Mouse (Mus musculus): Measurements from ENCODE around the gene Slc9a1. TPM values are rescaled to one million over a fixed set of nuclear protein-coding genes. Genes with fewer than 3 reads are reported as not detected.

Slc9a1 gene
- total and polyA plus RNA-seq, 3 experiments: 3.1 to 14.0 TPM; not detected in 1

- TF ChIP-seq RCOR1 (IDR thresholded peaks at IDR 0.05; ENCODE audit: low read depth, low read length): peak; percentile 70
- 0 out of 2 replicates have a peak, but pooled peaks have one; percentile 42 for TF ChIP-seq BHLHE40 (IDR thresholded peaks at IDR 0.05; ENCODE audit: borderline replicate concordance, low read depth, low read length)
- TF ChIP-seq POLR2A (IDR thresholded peaks at IDR 0.05; ENCODE audit: control insufficient read depth in 1 of 2, insufficient read depth in 1 of 2, low read depth in 1 of 2, low read length in 2 of 2, poor library complexity in 1 of 2): no peak
Measured at GRCm38 (mm10) chr4:133337833-133338520, 31.5 kb upstream of the Slc9a1 start (continued).

DNA sequence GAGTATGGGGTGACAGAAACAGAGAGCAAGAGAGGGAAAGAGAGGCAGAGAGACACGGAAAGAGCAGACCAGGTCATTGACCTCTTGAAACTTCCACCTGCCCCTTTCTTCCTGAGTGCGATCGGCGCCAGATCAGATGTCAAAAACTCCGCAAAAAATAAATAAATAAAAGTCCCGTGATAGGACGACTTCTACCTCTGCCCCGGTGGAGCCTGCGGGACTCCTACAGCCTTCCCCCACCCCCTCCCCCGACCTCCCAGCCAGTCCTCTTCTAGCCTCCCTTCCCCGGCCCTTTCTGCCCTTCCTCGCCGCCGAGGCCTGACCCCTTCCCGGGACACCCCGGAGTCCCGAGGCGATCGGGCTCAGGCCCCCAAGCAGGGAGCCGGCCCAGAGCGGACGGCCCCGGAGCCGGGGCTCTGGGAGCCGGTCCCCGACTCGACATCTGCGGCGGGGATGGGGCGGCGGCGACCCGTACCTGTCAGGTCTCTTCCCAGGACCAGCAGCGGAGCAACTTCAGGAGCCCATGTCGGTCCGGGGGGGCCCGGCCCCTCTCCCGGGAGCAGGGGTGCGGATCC lies 30.9 kb upstream of the Slc9a1 start:
- peak; percentile 44 for DNase-seq (ENCODE audit: low read depth, low spot score)
- Histone ChIP-seq H3K27ac (ENCODE audit: control insufficient read depth, low read depth, low read length) (peak overlapping the region; percentile 63), H3K9ac (ENCODE audit: control insufficient read depth, low read depth, low read length, poor library complexity, severe bottlenecking) (peak overlapping the region; percentile 94), H3K4me1 (ENCODE audit: control insufficient read depth in 1 of 2, insufficient read depth in 2 of 2, low read length in 2 of 2) (peaks cover 0 to 12% of the 10 kb centered on the region in 2 experiments; a peak in 2 of 4 replicates), H3K36me3 (ENCODE audit: control insufficient read depth in 1 of 2, insufficient read depth in 2 of 2, low read length in 2 of 2) (peaks cover 0 to 6% of the 10 kb centered on the region in 2 experiments; a peak in 2 of 4 replicates), H3K27me3 (ENCODE audit: control insufficient read depth in 1 of 2, insufficient read depth in 2 of 2, low read length in 2 of 2) (no peaks in the 10 kb centered on the region), H3K79me2 (ENCODE audit: control insufficient read depth, insufficient read depth, low read length, poor library complexity) (peaks cover 6% of the 10 kb centered on the region), H3K4me3 (ENCODE audit: control insufficient read depth in 1 of 2, insufficient read depth in 1 of 2, low read depth in 2 of 2, low read length in 2 of 2) (peak overlapping the region; percentile 83 to 93), H3K9me3 (replicated peaks; ENCODE audit: insufficient read depth, low read length) (no peaks in the 10 kb centered on the region)
- peak; percentile 15; the same call in 1 of the 2 replicates for TF ChIP-seq MXI1 (IDR thresholded peaks at IDR 0.05; ENCODE audit: low read depth, low read length)
- TF ChIP-seq KAT2A (conservative IDR thresholded peaks at IDR 0.05; ENCODE audit: low read depth, low read length): no peak
- TF ChIP-seq NELFE (IDR thresholded peaks at IDR 0.05; ENCODE audit: low read depth, low read length): 0 out of 2 replicates have a peak, but pooled peaks have one; percentile 11
- 0 out of 2 replicates have a peak, but pooled peaks have one; percentile 20 for TF ChIP-seq SIN3A (IDR thresholded peaks at IDR 0.05; ENCODE audit: low read length)
- TF ChIP-seq MAZ (IDR thresholded peaks at IDR 0.05; ENCODE audit: low read depth, low read length): 0 out of 2 replicates have a peak, but pooled peaks have one; percentile 22

- peaks cover 4% of the 10 kb centered on the region for H3K79me2 ChIP-seq (ENCODE audit: control insufficient read depth, insufficient read depth, low read length, poor library complexity)
- no peaks in the 10 kb centered on the region for H3K9me3 ChIP-seq (replicated peaks; ENCODE audit: insufficient read depth, low read length)
- peak; percentile 95 for DNase-seq (ENCODE audit: low read depth, low spot score)
- peaks cover 0 to 12% of the 10 kb centered on the region in 2 experiments; a peak in 2 of 4 replicates for H3K4me1 ChIP-seq (ENCODE audit: control insufficient read depth in 1 of 2, insufficient read depth in 2 of 2, low read length in 2 of 2)
- peak overlapping the region; percentile 83 to 93 for H3K4me3 ChIP-seq (ENCODE audit: control insufficient read depth in 1 of 2, insufficient read depth in 1 of 2, low read depth in 2 of 2, low read length in 2 of 2)
- no peaks in the 10 kb centered on the region for H3K27me3 ChIP-seq (ENCODE audit: control insufficient read depth in 1 of 2, insufficient read depth in 2 of 2, low read length in 2 of 2)
- H3K36me3 ChIP-seq (ENCODE audit: control insufficient read depth in 1 of 2, insufficient read depth in 2 of 2, low read length in 2 of 2): peaks cover 0 to 6% of the 10 kb centered on the region in 2 experiments; a peak in 2 of 4 replicates
- H3K9ac ChIP-seq (ENCODE audit: control insufficient read depth, low read depth, low read length, poor library complexity, severe bottlenecking): peak overlapping the region; percentile 94
- H3K27ac ChIP-seq (ENCODE audit: control insufficient read depth, low read depth, low read length): peak overlapping the region; percentile 47; the same call in 1 of the 2 replicates
- TF ChIP-seq POLR2A (IDR thresholded peaks at IDR 0.05; ENCODE audit: control insufficient read depth in 1 of 2, insufficient read depth in 1 of 2, low read depth in 1 of 2, low read length in 2 of 2, poor library complexity in 1 of 2) (peak; percentile 53 to 61; a peak in 1 of 4 replicates), MXI1 (IDR thresholded peaks at IDR 0.05; ENCODE audit: low read depth, low read length) (peak; percentile 83), MAX (IDR thresholded peaks at IDR 0.05; ENCODE audit: low read length) (no peak), ZMIZ1 (IDR thresholded peaks at IDR 0.05; ENCODE audit: low read depth, low read length) (no peak), NELFE (IDR thresholded peaks at IDR 0.05; ENCODE audit: low read depth, low read length) (no peak), E2F4 (IDR thresholded peaks at IDR 0.05; ENCODE audit: borderline replicate concordance, low read depth, low read length) (no peak), TAL1 (IDR thresholded peaks at IDR 0.05; ENCODE audit: low read length) (peak; percentile 9; the same call in 1 of the 2 replicates), NRF1 (IDR thresholded peaks at IDR 0.05; ENCODE audit: insufficient read depth, low read depth, low read length, poor library complexity, severe bottlenecking) (peak; percentile 90), RAD21 (IDR thresholded peaks at IDR 0.05; ENCODE audit: low read depth, low read length) (no peak), CTCF (IDR thresholded peaks at IDR 0.05 in 2 of 3, conservative IDR thresholded peaks at IDR 0.05 in 1 of 3; ENCODE audit: control insufficient read depth in 1 of 3, insufficient read depth in 1 of 3, low read depth in 2 of 3, low read length in 3 of 3, poor library complexity in 1 of 3, severe bottlenecking in 1 of 3) (no peak), KAT2A (conservative IDR thresholded peaks at IDR 0.05; ENCODE audit: low read depth, low read length) (no peak; the same call in 1 of the 2 replicates), RCOR1 (IDR thresholded peaks at IDR 0.05; ENCODE audit: low read depth, low read length) (no peak), ZNF384 (IDR thresholded peaks at IDR 0.05; ENCODE audit: low read depth, low read length) (no peak), JUND (IDR thresholded peaks at IDR 0.05; ENCODE audit: low read depth, low read length) (no peak), GABPA (IDR thresholded peaks at IDR 0.05; ENCODE audit: low read depth, low read length) (no peak), SIN3A (IDR thresholded peaks at IDR 0.05; ENCODE audit: low read length) (peak; percentile 79), HCFC1 (IDR thresholded peaks at IDR 0.05; ENCODE audit: low read depth, low read length) (peak; percentile 97), GATA1 (IDR thresholded peaks at IDR 0.05; ENCODE audit: low read depth, low read length) (no peak), POLR2AphosphoS2 (IDR thresholded peaks at IDR 0.05; ENCODE audit: low read length) (no peak), SMC3 (IDR thresholded peaks at IDR 0.05; ENCODE audit: low read depth, low read length) (no peak), MAZ (IDR thresholded peaks at IDR 0.05; ENCODE audit: low read depth, low read length) (peak; percentile 94; the same call in 1 of the 2 replicates), UBTF (IDR thresholded peaks at IDR 0.05; ENCODE audit: borderline replicate concordance, insufficient read depth, low read depth, low read length) (no peak), ZC3H11A (IDR thresholded peaks at IDR 0.05; ENCODE audit: low read depth, low read length) (no peak)
Measured at GRCm38 (mm10) chr4:133339148-133339749, 30.3 kb upstream of the Slc9a1 start.
